Comparison of ENCODE assay signal across 8 mouse cellular contexts in the genomic region with DNA sequence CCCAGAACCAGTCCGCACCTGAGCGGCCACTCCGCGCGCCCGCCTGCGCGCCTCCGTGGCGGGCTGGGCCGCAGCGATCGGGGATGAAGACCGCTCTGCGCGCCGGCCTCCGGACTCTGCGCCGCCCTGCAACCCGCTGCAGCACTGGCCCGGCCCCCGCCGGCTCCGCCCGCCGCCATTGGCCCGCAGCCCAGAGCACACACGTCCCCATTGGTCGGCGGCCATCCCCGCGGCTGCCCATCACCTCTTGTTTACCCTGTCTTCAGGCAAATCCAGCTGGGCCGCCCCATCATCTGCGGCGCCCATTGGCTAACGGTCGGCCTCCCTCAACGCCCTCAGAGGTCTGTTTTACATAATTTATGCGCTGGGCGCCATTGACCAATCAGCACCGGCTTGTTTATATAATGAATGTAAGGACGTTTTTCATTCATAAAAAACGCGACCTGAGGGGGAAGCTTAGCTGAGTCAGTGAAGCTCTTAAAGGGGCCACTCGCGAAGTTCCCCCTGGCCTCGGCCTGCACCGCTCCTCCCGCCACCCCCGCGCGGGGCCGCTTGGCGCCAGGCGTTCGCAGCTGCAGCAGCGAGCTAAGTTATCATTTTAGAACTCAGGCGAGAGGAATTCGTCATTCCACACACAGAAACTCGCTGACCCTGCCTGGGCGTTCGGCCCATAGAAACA. TPM values are rescaled to one million over a fixed set of nuclear protein-coding genes. Genes with fewer than 3 reads are reported as not detected.
DNase-seq lines count a peak whose midpoint lies in the region; ATAC-seq lines count a peak whose summit lies in the region.

A gene (minus strand): TSS at position 221 of the 679 bp plus-strand sequence.

- H3K4me2 ChIP-seq in heart, embryonic 14.5 days (ENCODE audit: low read length) = peak within 1 kb of the TSS; percentile 99
- H3K4me2 ChIP-seq in liver, embryonic 13.5 days = peak within 1 kb of the TSS; percentile 95
- H3K4me2 ChIP-seq in stomach, embryonic 16.5 days (ENCODE audit: low read depth, low read length) = peak within 1 kb of the TSS; percentile 98

- peak within 1 kb of the TSS; percentile 88 for H3K9ac ChIP-seq in heart, embryonic 14.5 days (ENCODE audit: low read length)
- peak within 1 kb of the TSS; percentile 79 for H3K9ac ChIP-seq in liver, embryonic 13.5 days
- H3K9ac ChIP-seq in stomach, embryonic 16.5 days (ENCODE audit: low read length) = peak within 1 kb of the TSS; percentile 85

- peak; percentile 82 for DNase-seq in c-Kit-negative CD71-positive TER-119-positive erythroid progenitor cells, embryonic 14.5 days (ENCODE audit: low read depth, low spot score)
- peak; percentile 98 for DNase-seq in fibroblast of lung, adult 2 months (ENCODE audit: low read depth)
- peak; percentile 99 for DNase-seq in kidney, postnatal 14 days
- peak; percentile 98 for DNase-seq in liver, embryonic 13.5 days
- DNase-seq in neural tube, embryonic 10.5 days (ENCODE audit: extremely low spot score, low spot score) = peak; percentile 96

- under 1% methylated on average over 63 of the region's 63 CpGs for WGBS in heart, embryonic 14.5 days
- WGBS in liver, embryonic 13.5 days (ENCODE audit: insufficient replicate concordance) = under 1% methylated on average over 63 of the region's 63 CpGs
- WGBS in stomach, embryonic 16.5 days = under 1% methylated on average over 61 of the region's 63 CpGs

- H3K27ac ChIP-seq in heart, embryonic 14.5 days (replicated peaks in 1 of 2; ENCODE audit: control insufficient read depth in 1 of 2, insufficient read depth in 1 of 2, low read depth in 2 of 2, low read length in 2 of 2) = peak within 1 kb of the TSS; percentile 82 to 83
- peak within 1 kb of the TSS; percentile 72 for H3K27ac ChIP-seq in liver, embryonic 13.5 days
- H3K27ac ChIP-seq in stomach, embryonic 16.5 days (ENCODE audit: low read length) = peak within 1 kb of the TSS; percentile 87

- H3K27me3 ChIP-seq in heart, embryonic 14.5 days (ENCODE audit: control insufficient read depth, insufficient read depth, low read length) = no peaks in the 10 kb centered on the region
- peaks cover 53% of the 10 kb centered on the region for H3K27me3 ChIP-seq in liver, embryonic 13.5 days
- H3K27me3 ChIP-seq in stomach, embryonic 16.5 days (ENCODE audit: control insufficient read depth, insufficient read depth, low read length) = peaks cover 7% of the 10 kb centered on the region

- peak; percentile 93 for ATAC-seq in CD4-positive, CD25-positive, alpha-beta regulatory T cell, adult 4 months
- ATAC-seq in heart, embryonic 14.5 days (ENCODE audit: insufficient number of reproducible peaks, insufficient read depth, low FRiP score, low read depth) = peak; percentile 97
- ATAC-seq in liver, embryonic 13.5 days (ENCODE audit: low read depth) = peak; percentile 99
- peak; percentile 97 for ATAC-seq in stomach, embryonic 16.5 days (ENCODE audit: insufficient read depth, low FRiP score)

- peaks cover 3% of the 10 kb centered on the region; the same call in 1 of the 2 replicates for H3K36me3 ChIP-seq in heart, embryonic 14.5 days (ENCODE audit: control insufficient read depth, insufficient read depth, low read length)
- no peaks in the 10 kb centered on the region for H3K36me3 ChIP-seq in liver, embryonic 13.5 days
- no peaks in the 10 kb centered on the region for H3K36me3 ChIP-seq in stomach, embryonic 16.5 days (ENCODE audit: control insufficient read depth, insufficient read depth, low read length)

- peaks cover 14 to 15% of the 10 kb centered on the region in 2 experiments for H3K4me1 ChIP-seq in heart, embryonic 14.5 days (ENCODE audit: control insufficient read depth in 2 of 2, insufficient read depth in 2 of 2, low read length in 2 of 2)
- peaks cover 35% of the 10 kb centered on the region for H3K4me1 ChIP-seq in liver, embryonic 13.5 days (replicated peaks)
- H3K4me1 ChIP-seq in stomach, embryonic 16.5 days (ENCODE audit: control insufficient read depth, insufficient read depth, low read length) = peaks cover 16% of the 10 kb centered on the region

- peak within 1 kb of the TSS; percentile 86 to 97 for H3K4me3 ChIP-seq in heart, embryonic 14.5 days (ENCODE audit: control insufficient read depth in 1 of 2, insufficient read depth in 1 of 2, low read depth in 1 of 2, low read length in 2 of 2)
- peak within 1 kb of the TSS; percentile 76 for H3K4me3 ChIP-seq in liver, embryonic 13.5 days (replicated peaks)
- peak within 1 kb of the TSS; percentile 82 for H3K4me3 ChIP-seq in stomach, embryonic 16.5 days (replicated peaks; ENCODE audit: low read length)

- no peaks in the 10 kb centered on the region for H3K9me3 ChIP-seq in heart, embryonic 14.5 days (ENCODE audit: control insufficient read depth, low read length)
- no peaks in the 10 kb centered on the region for H3K9me3 ChIP-seq in liver, embryonic 13.5 days (replicated peaks)
- H3K9me3 ChIP-seq in stomach, embryonic 16.5 days (replicated peaks; ENCODE audit: control insufficient read depth, low read length) = no peaks in the 10 kb centered on the region

RNA-seq across cellular contexts. Expression of the gene that starts here (rescaled TPM):
- polyA plus RNA-seq in CD4-positive, CD25-positive, alpha-beta regulatory T cell, adult 4 months (2017; shearing (Covaris generic)) = 1 to 10 TPM; 4.4 to 5.6 TPM
- 14.3 and 15.6 TPM in 2 replicates for polyA plus RNA-seq in heart, embryonic 14.5 days (2014; fragmentation: Nextera tagmentation; extraction: Ambion mirVana)
- 3.7 and 5.4 TPM in 2 replicates for polyA plus RNA-seq in liver, embryonic 13.5 days (2015; fragmentation: Nextera tagmentation; extraction: Ambion mirVana)
- 17.4 and 18.0 TPM in 2 replicates for polyA plus RNA-seq in stomach, embryonic 16.5 days (2015; fragmentation: Nextera tagmentation; extraction: Ambion mirVana)

Comparison
In these comparisons a context has a peak if more than half of its experiments do, and no peak if none do; other contexts are left out.
1. Peak in every context shown above with its lines: DNase-seq, ATAC-seq, H3K4me3 ChIP-seq and H3K27ac ChIP-seq.